ENCODE assay signal across 9 mouse cellular contexts in genomic region chr17:27154256-27154655, GRCm38 (mm10). TPM values are rescaled to one million over a fixed set of nuclear protein-coding genes. Genes with fewer than 3 reads are reported as not detected.
DNase-seq lines count a peak whose midpoint lies in the region; ATAC-seq lines count a peak whose summit lies in the region.
"Had no signal": no experiment of that assay in that cellular context is flagged by ENCODE, and none has a peak within 500 bp of the region (broad histone marks: within the 10 kb centered on the region; RNA-seq: fewer than 3 reads in every experiment).

No protein-coding gene starts in this region.

- H3K9ac ChIP-seq in hindbrain, embryonic 12.5 days = 0 out of 2 replicates have a peak overlapping the region, but pooled peaks have one; percentile 23
- no peak overlapping the region for H3K9ac ChIP-seq in hindbrain, embryonic 14.5 days
- H3K9ac ChIP-seq in limb, embryonic 15.5 days = no peak overlapping the region

- ATAC-seq in hindbrain, embryonic 12.5 days (ENCODE audit: low FRiP score) = no peak
- no peak for ATAC-seq in hindbrain, embryonic 14.5 days (ENCODE audit: low FRiP score)
- no peak for ATAC-seq in limb, embryonic 15.5 days (ENCODE audit: insufficient number of reproducible peaks, low FRiP score, low TSS enrichment, low read depth)

- peaks cover 30% of the 10 kb centered on the region for H3K4me1 ChIP-seq in hindbrain, embryonic 12.5 days
- H3K4me1 ChIP-seq in hindbrain, embryonic 14.5 days (replicated peaks; ENCODE audit: control insufficient read depth, insufficient read depth, low read length) = peaks cover 15% of the 10 kb centered on the region
- H3K4me1 ChIP-seq in limb, embryonic 15.5 days = peaks cover 44% of the 10 kb centered on the region

- no peak overlapping the region for H3K4me3 ChIP-seq in hindbrain, embryonic 12.5 days
- H3K4me3 ChIP-seq in hindbrain, embryonic 14.5 days (replicated peaks; ENCODE audit: low read length) = no peak overlapping the region
- H3K4me3 ChIP-seq in limb, embryonic 15.5 days = no peak overlapping the region

- intact Hi-C loops in gastrocnemius, postnatal 14 days (cut with DNase I; ENCODE audit: low total_unique reads) = no loop called here
- intact Hi-C loops in left cerebral cortex, postnatal 36 days (cut with DNase I) = no loop called here

- H3K36me3 ChIP-seq in hindbrain, embryonic 12.5 days = no peaks in the 10 kb centered on the region
- no peaks in the 10 kb centered on the region for H3K36me3 ChIP-seq in hindbrain, embryonic 14.5 days (replicated peaks; ENCODE audit: control insufficient read depth, insufficient read depth)
- no peaks in the 10 kb centered on the region for H3K36me3 ChIP-seq in limb, embryonic 15.5 days

- WGBS in hindbrain, embryonic 12.5 days = 89% methylated on average over 14 of the region's 14 CpGs
- WGBS in hindbrain, embryonic 14.5 days = 87% methylated on average over 14 of the region's 14 CpGs
- 75% methylated on average over 14 of the region's 14 CpGs for WGBS in limb, embryonic 15.5 days

- H3K27ac ChIP-seq in hindbrain, embryonic 12.5 days = no peak overlapping the region
- H3K27ac ChIP-seq in hindbrain, embryonic 14.5 days = no peak overlapping the region
- H3K27ac ChIP-seq in limb, embryonic 15.5 days = peak overlapping the region; percentile 79

- 0 out of 2 replicates have a peak, but pooled peaks cover 5% of the 10 kb centered on the region for H3K27me3 ChIP-seq in hindbrain, embryonic 12.5 days
- no peaks in the 10 kb centered on the region for H3K27me3 ChIP-seq in hindbrain, embryonic 14.5 days (ENCODE audit: control insufficient read depth, insufficient read depth, low read length)
- H3K27me3 ChIP-seq in limb, embryonic 15.5 days = no peaks in the 10 kb centered on the region

- no peak overlapping the region for H3K4me2 ChIP-seq in hindbrain, embryonic 12.5 days (replicated peaks)
- H3K4me2 ChIP-seq in hindbrain, embryonic 14.5 days (replicated peaks) = no peak overlapping the region
- H3K4me2 ChIP-seq in limb, embryonic 15.5 days = no peak overlapping the region

- H3K9me3 ChIP-seq in hindbrain, embryonic 12.5 days (replicated peaks) = no peaks in the 10 kb centered on the region
- no peaks in the 10 kb centered on the region for H3K9me3 ChIP-seq in hindbrain, embryonic 14.5 days (ENCODE audit: control insufficient read depth, low read length)
- H3K9me3 ChIP-seq in limb, embryonic 15.5 days = no peaks in the 10 kb centered on the region

- DNase-seq in hindbrain, embryonic 14.5 days (ENCODE audit: low spot score) = no peak
- DNase-seq in cerebellum, adult 11 months = peak; percentile 57
- DNase-seq in gastrocnemius, postnatal 14 days = peak; percentile 83
- no peak for DNase-seq in right cerebral cortex, adult 18-20 months
- DNase-seq in T-cell, adult 2 months (ENCODE audit: low spot score) = no peak
- no peak for DNase-seq in left cerebral cortex, postnatal 36 days (ENCODE audit: low spot score in 2 of 2)
- DNase-seq: thymus, postnatal 14 days had no signal

RNA-seq across cellular contexts. Expression of gene Ip6k3, which starts 13.3 kb away (rescaled TPM):
- 0.40 and 0.54 TPM in 2 replicates for polyA plus RNA-seq in hindbrain, embryonic 12.5 days (2016; fragmentation: Nextera tagmentation; extraction: Ambion mirVana)
- 0.60 and 0.80 TPM in 2 replicates for polyA plus RNA-seq in hindbrain, embryonic 14.5 days (2014; fragmentation: Nextera tagmentation; extraction: Ambion mirVana)
- 100 to 1,000 TPM in 1 of 2 experiments, 10 to 100 TPM in 1; 91.4 to 128 TPM for total RNA-seq in gastrocnemius, postnatal 14 days (2021)
- 0.44 and 1.7 TPM in 2 replicates for polyA plus RNA-seq in limb, embryonic 15.5 days (2015; fragmentation: Nextera tagmentation; extraction: Ambion mirVana)
- total RNA-seq in left cerebral cortex, postnatal 36 days (2021) = under 1 TPM; 0.23 to 0.81 TPM

RNA-seq across cellular contexts. Expression of gene Uqcc2, which starts 20.5 kb away (rescaled TPM):
- polyA plus RNA-seq in hindbrain, embryonic 12.5 days (2016; fragmentation: Nextera tagmentation; extraction: Ambion mirVana) = 263 and 312 TPM in 2 replicates
- polyA plus RNA-seq in hindbrain, embryonic 14.5 days (2014; fragmentation: Nextera tagmentation; extraction: Ambion mirVana) = 359 and 406 TPM in 2 replicates
- 100 to 1,000 TPM; 342 TPM for total RNA-seq in gastrocnemius, postnatal 14 days (2021)
- polyA plus RNA-seq in limb, embryonic 15.5 days (2015; fragmentation: Nextera tagmentation; extraction: Ambion mirVana) = 276 and 289 TPM in 2 replicates
- 100 to 1,000 TPM; 230 to 254 TPM for total RNA-seq in left cerebral cortex, postnatal 36 days (2021)

RNA-seq across cellular contexts. Expression of gene Lemd2, which starts 50.0 kb away (rescaled TPM):
- polyA plus RNA-seq in hindbrain, embryonic 12.5 days (2016; fragmentation: Nextera tagmentation; extraction: Ambion mirVana) = 32.9 and 38.2 TPM in 2 replicates
- 24.3 and 24.9 TPM in 2 replicates for polyA plus RNA-seq in hindbrain, embryonic 14.5 days (2014; fragmentation: Nextera tagmentation; extraction: Ambion mirVana)
- total RNA-seq in gastrocnemius, postnatal 14 days (2021) = 10 to 100 TPM; 17.8 to 18.0 TPM
- 9.7 and 15.3 TPM in 2 replicates for polyA plus RNA-seq in limb, embryonic 15.5 days (2015; fragmentation: Nextera tagmentation; extraction: Ambion mirVana)
- total RNA-seq in left cerebral cortex, postnatal 36 days (2021) = 10 to 100 TPM; 41.6 to 44.2 TPM

Comparison
In these comparisons a context has a peak if more than half of its experiments do, and no peak if none do; other contexts are left out.
1. DNase-seq: peak in cerebellum, adult 11 months (single experiment) and gastrocnemius, postnatal 14 days (single experiment); none in hindbrain, embryonic 14.5 days (single experiment), right cerebral cortex, adult 18-20 months (single experiment), T-cell, adult 2 months (single experiment) and left cerebral cortex, postnatal 36 days (0 of 2).